Mouse (Mus musculus): ENCODE data around the gene Npas2. TPM values are rescaled to one million over a fixed set of nuclear protein-coding genes. Genes with fewer than 3 reads are reported as not detected.

The Npas2 gene
- polyA plus RNA-seq, 1 experiment: 1.1 TPM

- Histone ChIP-seq H3K4me1 (ENCODE audit: control insufficient read depth, insufficient read depth, low read length) (no peaks in the 10 kb centered on the region), H3K4me3 (ENCODE audit: control insufficient read depth, low read depth, low read length) (no peak overlapping the region), H3K36me3 (ENCODE audit: control insufficient read depth, insufficient read depth, low read length) (no peaks in the 10 kb centered on the region), H3K27me3 (ENCODE audit: control insufficient read depth, insufficient read depth, low read length) (no peaks in the 10 kb centered on the region), H3K27ac (ENCODE audit: control insufficient read depth, insufficient read depth, low read depth, low read length) (no peak overlapping the region)
- no peak for TF ChIP-seq POLR2A (IDR thresholded peaks at IDR 0.05; ENCODE audit: control insufficient read depth, low read depth, low read length)
- no peak for TF ChIP-seq CTCF (IDR thresholded peaks at IDR 0.05; ENCODE audit: control insufficient read depth, insufficient read depth, insufficient replicate concordance, low read depth, low read length)
Observed at GRCm38 (mm10) chr1:39212982-39213381, 19.5 kb downstream of the Npas2 start.

DNA sequence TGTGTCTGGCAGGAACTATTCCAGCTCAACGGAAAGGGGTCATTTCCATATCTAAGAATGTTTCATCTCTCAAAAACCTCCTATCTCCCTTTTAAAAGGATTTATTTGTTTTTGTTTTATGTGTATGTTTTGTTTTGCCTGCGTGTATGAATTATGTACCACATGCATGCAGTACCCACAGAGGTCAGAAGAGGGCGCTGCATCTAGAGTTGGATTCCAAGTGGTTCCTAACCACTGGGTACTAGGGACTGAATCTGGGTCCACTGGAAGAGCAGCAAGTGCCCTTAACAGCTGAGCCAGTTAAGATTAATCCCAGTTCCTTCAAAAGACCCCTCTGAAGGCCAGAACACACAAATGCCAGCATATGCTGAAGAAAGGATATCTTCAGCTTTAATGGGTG is 24.1 kb downstream of the Npas2 start:
- Histone ChIP-seq H3K4me3 (ENCODE audit: control insufficient read depth, low read depth, low read length) (no peak overlapping the region), H3K27me3 (ENCODE audit: control insufficient read depth, insufficient read depth, low read length) (no peaks in the 10 kb centered on the region), H3K36me3 (ENCODE audit: control insufficient read depth, insufficient read depth, low read length) (no peaks in the 10 kb centered on the region), H3K27ac (ENCODE audit: control insufficient read depth, insufficient read depth, low read depth, low read length) (no peak overlapping the region), H3K4me1 (ENCODE audit: control insufficient read depth, insufficient read depth, low read length) (no peaks in the 10 kb centered on the region)
- TF ChIP-seq POLR2A (IDR thresholded peaks at IDR 0.05; ENCODE audit: control insufficient read depth, low read depth, low read length) (no peak), CTCF (IDR thresholded peaks at IDR 0.05; ENCODE audit: control insufficient read depth, insufficient read depth, insufficient replicate concordance, low read depth, low read length) (peak; percentile 27; the same call in 1 of the 2 replicates)

DNA sequence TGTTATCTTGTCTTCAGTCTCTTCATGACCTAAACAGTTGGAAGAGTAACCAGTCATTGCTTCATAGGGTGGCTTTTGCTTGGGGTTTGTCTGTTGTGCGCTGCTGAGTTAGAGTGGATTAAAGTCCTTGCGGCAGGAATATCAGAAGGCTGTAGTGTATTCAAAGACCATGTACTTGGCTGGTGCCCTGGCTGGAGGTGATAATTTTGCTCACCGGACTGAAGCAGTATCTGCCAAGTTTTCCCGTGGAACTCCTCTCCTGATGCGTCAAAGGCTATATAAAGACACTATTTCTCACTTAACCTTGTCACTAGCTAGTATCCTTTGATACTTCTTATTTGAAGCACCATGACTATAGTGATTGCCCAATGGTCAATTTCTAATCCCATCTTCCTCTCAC is 34.9 kb downstream of the Npas2 start:
- Histone ChIP-seq H3K4me1 (ENCODE audit: control insufficient read depth, insufficient read depth, low read length) (no peaks in the 10 kb centered on the region), H3K4me3 (ENCODE audit: control insufficient read depth, low read depth, low read length) (no peak overlapping the region), H3K27ac (ENCODE audit: control insufficient read depth, insufficient read depth, low read depth, low read length) (no peak overlapping the region), H3K27me3 (ENCODE audit: control insufficient read depth, insufficient read depth, low read length) (no peaks in the 10 kb centered on the region), H3K36me3 (ENCODE audit: control insufficient read depth, insufficient read depth, low read length) (no peaks in the 10 kb centered on the region)
- no peak for TF ChIP-seq CTCF (IDR thresholded peaks at IDR 0.05; ENCODE audit: control insufficient read depth, insufficient read depth, insufficient replicate concordance, low read depth, low read length)
- TF ChIP-seq POLR2A (IDR thresholded peaks at IDR 0.05; ENCODE audit: control insufficient read depth, low read depth, low read length): no peak

- no peaks in the 10 kb centered on the region for H3K36me3 ChIP-seq (ENCODE audit: control insufficient read depth, insufficient read depth, low read length)
- no peak overlapping the region for H3K27ac ChIP-seq (ENCODE audit: control insufficient read depth, insufficient read depth, low read depth, low read length)
- H3K4me1 ChIP-seq (ENCODE audit: control insufficient read depth, insufficient read depth, low read length): no peaks in the 10 kb centered on the region
- no peaks in the 10 kb centered on the region for H3K27me3 ChIP-seq (ENCODE audit: control insufficient read depth, insufficient read depth, low read length)
- peak overlapping the region; percentile 5 for H3K4me3 ChIP-seq (ENCODE audit: control insufficient read depth, low read depth, low read length)
- peak; percentile 16; the same call in 1 of the 2 replicates for TF ChIP-seq CTCF (IDR thresholded peaks at IDR 0.05; ENCODE audit: control insufficient read depth, insufficient read depth, insufficient replicate concordance, low read depth, low read length)
- no peak for TF ChIP-seq POLR2A (IDR thresholded peaks at IDR 0.05; ENCODE audit: control insufficient read depth, low read depth, low read length)
Observed at GRCm38 (mm10) chr1:39230021-39230420, 36.5 kb downstream of the Npas2 start.

GRCm38 (mm10) chr1:39234815-39235449 is 41.4 kb downstream of the Npas2 start:
- Histone ChIP-seq H3K27ac (ENCODE audit: control insufficient read depth, insufficient read depth, low read depth, low read length) (no peak overlapping the region), H3K27me3 (ENCODE audit: control insufficient read depth, insufficient read depth, low read length) (no peaks in the 10 kb centered on the region), H3K4me3 (ENCODE audit: control insufficient read depth, low read depth, low read length) (no peak overlapping the region), H3K4me1 (ENCODE audit: control insufficient read depth, insufficient read depth, low read length) (no peaks in the 10 kb centered on the region), H3K36me3 (ENCODE audit: control insufficient read depth, insufficient read depth, low read length) (no peaks in the 10 kb centered on the region)
- TF ChIP-seq POLR2A (IDR thresholded peaks at IDR 0.05; ENCODE audit: control insufficient read depth, low read depth, low read length) (no peak), CTCF (IDR thresholded peaks at IDR 0.05; ENCODE audit: control insufficient read depth, insufficient read depth, insufficient replicate concordance, low read depth, low read length) (no peak)

- Histone ChIP-seq H3K27ac (ENCODE audit: control insufficient read depth, insufficient read depth, low read depth, low read length) (no peak overlapping the region), H3K27me3 (ENCODE audit: control insufficient read depth, insufficient read depth, low read length) (no peaks in the 10 kb centered on the region), H3K4me1 (ENCODE audit: control insufficient read depth, insufficient read depth, low read length) (no peaks in the 10 kb centered on the region), H3K36me3 (ENCODE audit: control insufficient read depth, insufficient read depth, low read length) (no peaks in the 10 kb centered on the region), H3K4me3 (ENCODE audit: control insufficient read depth, low read depth, low read length) (no peak overlapping the region)
- TF ChIP-seq POLR2A (IDR thresholded peaks at IDR 0.05; ENCODE audit: control insufficient read depth, low read depth, low read length): no peak
- TF ChIP-seq CTCF (IDR thresholded peaks at IDR 0.05; ENCODE audit: control insufficient read depth, insufficient read depth, insufficient replicate concordance, low read depth, low read length): no peak
Observed at GRCm38 (mm10) chr1:39237503-39238255, 44.1 kb downstream of the Npas2 start.

GRCm38 (mm10) chr1:39240860-39241584 is 47.5 kb downstream of the Npas2 start:
- Histone ChIP-seq H3K4me3 (ENCODE audit: control insufficient read depth, low read depth, low read length) (no peak overlapping the region), H3K4me1 (ENCODE audit: control insufficient read depth, insufficient read depth, low read length) (no peaks in the 10 kb centered on the region), H3K27ac (ENCODE audit: control insufficient read depth, insufficient read depth, low read depth, low read length) (no peak overlapping the region), H3K36me3 (ENCODE audit: control insufficient read depth, insufficient read depth, low read length) (no peaks in the 10 kb centered on the region), H3K27me3 (ENCODE audit: control insufficient read depth, insufficient read depth, low read length) (no peaks in the 10 kb centered on the region)
- TF ChIP-seq CTCF (IDR thresholded peaks at IDR 0.05; ENCODE audit: control insufficient read depth, insufficient read depth, insufficient replicate concordance, low read depth, low read length): no peak
- TF ChIP-seq POLR2A (IDR thresholded peaks at IDR 0.05; ENCODE audit: control insufficient read depth, low read depth, low read length): no peak
